Mouse (Mus musculus) cerebellum, adult 2 months (tissue): ENCODE measurements around the gene Hnrnpa2b1. TPM values are rescaled to one million over a fixed set of nuclear protein-coding genes. Genes with fewer than 3 reads are reported as not detected.
A peak's percentile ranks its signal among the peaks of the same experiment; 100 is the strongest.

Source experiments
- DNase-seq, 2 experiments: peaks; one replicate each; pipeline ENCODE4 v3.0.0; 2021
- H3K27ac ChIP-seq: fragments of 200-500 bp; 2 replicates; pipeline ENCODE4 v1.5.1; 2012; ENCODE audit warnings: low read length, control low read depth, inconsistent platforms; ENCODE audit not compliant: insufficient read depth
- H3K27me3 ChIP-seq: fragments of 200-500 bp; 2 replicates; pipeline ENCODE4 v1.6.1; 2012; ENCODE audit warnings: inconsistent platforms, mild to moderate bottlenecking, low read length, moderate library complexity; ENCODE audit not compliant: control insufficient read depth, insufficient read depth
- H3K4me1 ChIP-seq: fragments of 200-500 bp; 2 replicates; pipeline ENCODE4 v1.6.1; 2011; ENCODE audit warnings: low read length; ENCODE audit not compliant: control insufficient read depth, insufficient read depth
- H3K4me3 ChIP-seq: fragments of 200-500 bp; replicated peaks from 2 replicates; pipeline ENCODE3; 2011; ENCODE audit warnings: mild to moderate bottlenecking, low read depth, low read length, control low read depth; ENCODE audit not compliant: insufficient read depth
- CTCF ChIP-seq: fragments of 200-500 bp; IDR thresholded peaks from 2 replicates; pipeline ENCODE4 v1.5.1; 2011; ENCODE audit warnings: low read depth, mild to moderate bottlenecking, control low read depth, low read length, moderate library complexity, borderline replicate concordance; ENCODE audit not compliant: insufficient read depth
- POLR2A ChIP-seq: fragments of 200-500 bp; IDR thresholded peaks from 2 replicates; pipeline ENCODE4 v1.6.1; 2011; ENCODE audit warnings: low read length, control low read depth, borderline replicate concordance; ENCODE audit not compliant: insufficient read depth
- WGBS: fragments of 180-500 bp; shearing (Covaris S2); methylation state at CpG from one replicate; pipeline ENCODE4 v1.1.7; 2018; 5-methylcytosine and 5-hydroxymethylcytosine counted together
- polyA plus RNA-seq: library from polyadenylated mRNA; depleted of rRNA; stranded (reverse); fragments of >200 nt; gene quantifications from 2 replicates; pipeline ENCODE4 v1.2.3, GENCODE M21; 2012; rRNA removed

The Hnrnpa2b1 gene
- polyA plus RNA-seq = 629 and 642 TPM in 2 replicates

- Histone ChIP-seq H3K4me1 (peaks cover 3% of the 10 kb centered on the region; the same call in 1 of the 2 replicates), H3K27ac (peak within 1 kb of the TSS; percentile 97), H3K27me3 (no peaks in the 10 kb centered on the region), H3K4me3 (peak within 1 kb of the TSS; percentile 91)
- DNase-seq = peak; percentile 97 to 100
- under 1% methylated on average over 63 of the region's 63 CpGs for WGBS
- TF ChIP-seq CTCF (no peak), POLR2A (peak; percentile 93)
Measured at GRCm38 (mm10) chr6:51469715-51470310, at the start of gene Hnrnpa2b1. Gene Hnrnpa2b1 (minus strand): TSS chr6:51469894.

- Histone ChIP-seq H3K4me3 (no peak overlapping the region), H3K27ac (no peak overlapping the region), H3K27me3 (no peaks in the 10 kb centered on the region), H3K4me1 (no peaks in the 10 kb centered on the region)
- TF ChIP-seq CTCF (no peak), POLR2A (no peak)
- WGBS = 90% methylated on average over 7 of the region's 7 CpGs
- DNase-seq = no peak
Measured at GRCm38 (mm10) chr6:51514860-51515259, 45.2 kb upstream of the Hnrnpa2b1 start.

GRCm38 (mm10) chr6:51513745-51514144 lies 44.1 kb upstream of the Hnrnpa2b1 start:
- no peak overlapping the region for H3K27ac ChIP-seq
- no peak overlapping the region for H3K4me3 ChIP-seq
- H3K4me1 ChIP-seq = no peaks in the 10 kb centered on the region
- no peaks in the 10 kb centered on the region for H3K27me3 ChIP-seq
- no peak for DNase-seq
- 75% methylated on average over 3 of the region's 3 CpGs for WGBS
- TF ChIP-seq CTCF (no peak), POLR2A (no peak)

GRCm38 (mm10) chr6:51510946-51511345 lies 41.3 kb upstream of the Hnrnpa2b1 start:
- Histone ChIP-seq H3K4me1 (no peaks in the 10 kb centered on the region), H3K27ac (no peak overlapping the region), H3K27me3 (no peaks in the 10 kb centered on the region), H3K4me3 (no peak overlapping the region)
- 74% methylated on average over 1 of the region's 1 CpGs for WGBS
- TF ChIP-seq CTCF (no peak), POLR2A (no peak)
- no peak for DNase-seq

- DNase-seq = no peak
- Histone ChIP-seq H3K27ac (no peak overlapping the region), H3K27me3 (no peaks in the 10 kb centered on the region), H3K4me3 (no peak overlapping the region), H3K4me1 (no peaks in the 10 kb centered on the region)
- TF ChIP-seq POLR2A (no peak), CTCF (peak; percentile 16; the same call in 1 of the 2 replicates)
- 36% methylated on average over 5 of the region's 5 CpGs for WGBS
Measured at GRCm38 (mm10) chr6:51510094-51510493, 40.4 kb upstream of the Hnrnpa2b1 start.

GRCm38 (mm10) chr6:51508750-51509648 lies 39.3 kb upstream of the Hnrnpa2b1 start:
- 26% methylated on average over 18 of the region's 18 CpGs for WGBS
- H3K27me3 ChIP-seq = no peaks in the 10 kb centered on the region

GRCm38 (mm10) chr6:51507556-51507955 lies 37.9 kb upstream of the Hnrnpa2b1 start:
- Histone ChIP-seq H3K4me1 (no peaks in the 10 kb centered on the region), H3K27me3 (no peaks in the 10 kb centered on the region), H3K4me3 (no peak overlapping the region), H3K27ac (no peak overlapping the region)
- TF ChIP-seq POLR2A (no peak), CTCF (no peak)
- no peak for DNase-seq
- WGBS = 82% methylated on average over 2 of the region's 2 CpGs

More at GRCm38 (mm10) chr6:51508750-51509648, 39.3 kb upstream of the Hnrnpa2b1 start:
- no peak overlapping the region for H3K27ac ChIP-seq
- peak; percentile 74 to 75 for DNase-seq
- peak overlapping the region; percentile 54 for H3K4me3 ChIP-seq
- no peaks in the 10 kb centered on the region for H3K4me1 ChIP-seq
- TF ChIP-seq CTCF (peak; percentile 89), POLR2A (peak; percentile 46; the same call in 1 of the 2 replicates)
